Mouse (Mus musculus) hindbrain, embryonic 16.5 days (tissue): ENCODE measurements around the gene Trpm8. TPM values are rescaled to one million over a fixed set of nuclear protein-coding genes. Genes with fewer than 3 reads are reported as not detected.

Experiments used
- ATAC-seq: fragments of 200-750 bp; cut with Nextera tagmentation; 2 replicates; pipeline ENCODE4 v1.8.0; 2017; ENCODE audit warnings: moderate TSS enrichment, moderate library complexity
- H3K27ac ChIP-seq: fragments of 300-500 bp; sonication (generic); 2 replicates; pipeline ENCODE4 v1.5.1; 2014; ENCODE audit warnings: low read depth, mild to moderate bottlenecking, control low read depth, low read length, moderate library complexity
- H3K27me3 ChIP-seq: fragments of 300-500 bp; sonication (generic); replicated peaks from 2 replicates; pipeline ENCODE4 v1.6.1; 2014; ENCODE audit warnings: low read length; ENCODE audit not compliant: control insufficient read depth, insufficient read depth
- H3K36me3 ChIP-seq: fragments of 300-500 bp; sonication (generic); 2 replicates; pipeline ENCODE4 v1.6.1; 2014; ENCODE audit warnings: mild to moderate bottlenecking, low read length, moderate library complexity, mixed read lengths; ENCODE audit not compliant: control insufficient read depth, insufficient read depth
- H3K4me1 ChIP-seq: fragments of 300-500 bp; sonication (generic); 2 replicates; pipeline ENCODE4 v1.6.1; 2014; ENCODE audit warnings: low read depth, low read length; ENCODE audit not compliant: control insufficient read depth, insufficient read depth
- H3K4me2 ChIP-seq: fragments of 300-500 bp; sonication (generic); 2 replicates; pipeline ENCODE4 v1.6.1; 2014; ENCODE audit warnings: mild to moderate bottlenecking, low read length, control low read depth, moderate library complexity
- H3K4me3 ChIP-seq: fragments of 300-500 bp; sonication (generic); 2 replicates; pipeline ENCODE4 v1.5.1; 2014; ENCODE audit warnings: mild to moderate bottlenecking, low read length, control low read depth, moderate library complexity
- H3K9ac ChIP-seq: fragments of 300-500 bp; sonication (generic); 2 replicates; pipeline ENCODE4 v1.6.1; 2014; ENCODE audit warnings: low read depth, mild to moderate bottlenecking, control low read depth, low read length, moderate library complexity
- H3K9me3 ChIP-seq: fragments of 300-500 bp; sonication (generic); 2 replicates; pipeline ENCODE4 v1.6.1; 2014; ENCODE audit warnings: mild to moderate bottlenecking, low read length, moderate library complexity; ENCODE audit not compliant: control insufficient read depth
- WGBS: fragments of 180-500 bp; shearing (Covaris S2); extraction: QIAGEN DNeasy Blood & Tissue Kit; methylation state at CpG from one replicate; pipeline ENCODE4 v1.1.7; 2014; 5-methylcytosine and 5-hydroxymethylcytosine counted together
- polyA plus RNA-seq: library from polyadenylated mRNA; unstranded; fragments of >200 nt; fragmentation: Nextera tagmentation; extraction: Ambion mirVana; gene quantifications from 2 replicates; pipeline ENCODE4 v1.2.1, GENCODE M21; 2015

Gene Trpm8
- polyA plus RNA-seq, 1 experiment from 2014 or later = 0.10 TPM

DNA sequence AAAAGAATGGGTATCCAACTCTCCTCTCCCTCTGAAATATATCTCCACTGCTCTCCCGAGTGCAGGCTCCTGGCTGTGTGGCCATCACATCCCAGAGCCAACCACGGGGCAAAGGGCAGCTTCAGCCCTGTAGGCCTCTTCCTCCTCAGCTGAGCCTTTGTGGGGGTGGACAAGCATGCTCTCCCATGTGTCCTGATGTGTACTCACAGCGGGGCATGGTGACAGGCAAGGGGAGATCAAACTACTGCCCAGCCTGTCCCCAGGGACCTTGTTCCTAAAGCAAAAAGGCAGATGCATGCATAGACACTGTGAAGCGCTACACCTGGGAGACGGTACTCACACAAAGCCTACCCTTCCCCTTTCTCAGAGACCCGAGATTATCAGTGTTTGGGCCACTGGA is 17.3 kb upstream of the Trpm8 start:
- H3K9me3 ChIP-seq = peaks cover 17% of the 10 kb centered on the region
- H3K4me1 ChIP-seq = no peaks in the 10 kb centered on the region
- no peak overlapping the region for H3K27ac ChIP-seq
- peak; percentile 14; the same call in 1 of the 2 replicates for ATAC-seq
- H3K9ac ChIP-seq = no peak overlapping the region
- 82% methylated on average over 6 of the region's 6 CpGs for WGBS
- peaks cover 34% of the 10 kb centered on the region for H3K36me3 ChIP-seq
- no peaks in the 10 kb centered on the region for H3K27me3 ChIP-seq
- no peak overlapping the region for H3K4me3 ChIP-seq
- no peak overlapping the region for H3K4me2 ChIP-seq

DNA sequence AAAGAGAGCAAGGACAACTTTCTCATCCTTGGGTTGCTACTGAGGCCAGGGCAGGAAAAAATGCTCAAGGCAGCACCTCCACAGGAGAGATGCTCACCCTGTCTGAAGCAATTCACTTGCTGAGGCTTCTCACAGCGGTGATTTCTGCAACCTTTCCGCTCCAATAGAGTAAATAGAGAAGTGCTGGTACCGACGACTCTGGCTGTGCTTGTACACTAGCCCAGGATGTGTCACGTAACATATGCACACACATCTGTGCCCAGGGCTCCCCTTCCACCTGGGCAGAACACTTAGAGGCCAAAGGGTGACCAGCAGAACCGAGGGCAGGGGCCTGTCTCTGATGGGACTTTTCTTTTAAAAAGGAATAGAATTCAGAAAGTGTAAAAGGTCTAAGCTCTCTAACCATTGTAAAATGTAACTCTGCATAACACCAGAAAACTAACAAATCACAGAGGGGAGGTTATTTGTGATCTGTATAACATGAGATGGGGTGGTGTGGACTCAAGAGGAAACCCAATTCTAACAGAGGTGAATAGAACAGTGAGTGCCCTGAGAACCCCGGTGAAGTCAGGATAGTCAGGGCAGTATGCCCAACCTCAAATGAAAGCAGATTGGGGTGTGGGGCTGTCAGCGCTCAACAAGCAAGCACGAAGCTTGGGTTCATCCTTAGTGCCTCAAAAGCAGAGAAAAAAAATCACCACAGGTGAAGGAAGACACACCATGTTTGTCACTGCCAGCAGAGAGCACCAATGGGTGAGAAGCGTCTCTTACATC is 16.7 kb upstream of the Trpm8 start:
- Histone ChIP-seq H3K27ac (no peak overlapping the region), H3K4me3 (no peak overlapping the region), H3K4me2 (no peak overlapping the region), H3K9me3 (peaks cover 12% of the 10 kb centered on the region), H3K9ac (no peak overlapping the region), H3K4me1 (no peaks in the 10 kb centered on the region), H3K27me3 (no peaks in the 10 kb centered on the region), H3K36me3 (peaks cover 41% of the 10 kb centered on the region)
- no peak for ATAC-seq
- WGBS = 84% methylated on average over 10 of the region's 10 CpGs

DNA sequence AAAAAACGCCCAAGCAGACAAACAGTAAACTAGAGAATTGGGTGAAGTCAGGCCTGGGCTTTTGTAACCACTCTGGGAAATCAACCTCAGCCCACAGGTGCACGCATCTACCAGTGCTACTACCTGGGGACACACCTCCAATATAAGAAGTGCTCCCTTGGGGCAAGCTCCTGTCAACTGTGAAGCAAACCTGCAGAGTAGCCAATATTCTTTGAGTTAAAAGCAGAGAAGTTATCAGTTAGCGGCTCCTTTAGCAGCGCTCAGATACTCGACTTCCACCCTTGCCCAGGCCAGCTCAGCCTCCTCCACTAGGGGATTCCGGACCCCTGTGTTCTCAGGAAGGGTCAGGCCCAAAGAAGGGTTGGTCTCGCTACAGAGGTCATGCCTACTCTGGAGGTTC is 15.8 kb upstream of the Trpm8 start:
- Histone ChIP-seq H3K27ac (no peak overlapping the region), H3K4me1 (no peaks in the 10 kb centered on the region), H3K4me3 (no peak overlapping the region), H3K9ac (no peak overlapping the region), H3K4me2 (no peak overlapping the region), H3K9me3 (peaks cover 3% of the 10 kb centered on the region; the same call in 1 of the 2 replicates), H3K36me3 (peaks cover 50% of the 10 kb centered on the region), H3K27me3 (no peaks in the 10 kb centered on the region)
- ATAC-seq = no peak
- 86% methylated on average over 7 of the region's 7 CpGs for WGBS

DNA sequence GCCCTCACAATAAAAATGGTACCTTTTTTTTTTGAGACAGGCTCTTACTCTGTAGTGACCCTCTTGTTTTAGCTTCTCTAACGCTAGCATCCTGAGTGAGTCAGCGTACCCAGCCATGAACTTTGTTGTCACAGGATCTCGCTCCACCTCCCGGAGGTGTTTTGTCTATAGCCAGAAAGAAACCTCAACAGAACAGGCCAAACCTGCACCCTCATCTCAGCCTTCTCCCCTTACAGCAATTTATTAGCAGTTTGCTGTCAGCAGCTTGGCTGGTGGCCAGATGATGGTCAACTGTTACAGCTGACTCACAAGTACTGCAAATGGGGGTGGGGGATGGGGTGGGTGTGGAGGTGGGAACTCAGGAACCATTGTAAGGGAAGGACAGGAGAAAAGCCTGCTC is 15.2 kb upstream of the Trpm8 start:
- H3K36me3 ChIP-seq = peaks cover 56% of the 10 kb centered on the region
- H3K9ac ChIP-seq = no peak overlapping the region
- 83% methylated on average over 4 of the region's 4 CpGs for WGBS
- H3K27me3 ChIP-seq = no peaks in the 10 kb centered on the region
- 0 out of 2 replicates have a peak, but pooled peaks cover 2% of the 10 kb centered on the region for H3K9me3 ChIP-seq
- no peaks in the 10 kb centered on the region for H3K4me1 ChIP-seq
- no peak overlapping the region for H3K4me2 ChIP-seq
- H3K4me3 ChIP-seq = no peak overlapping the region
- 0 out of 2 replicates have a peak, but pooled peaks have one; percentile 2 for ATAC-seq
- no peak overlapping the region for H3K27ac ChIP-seq

DNA sequence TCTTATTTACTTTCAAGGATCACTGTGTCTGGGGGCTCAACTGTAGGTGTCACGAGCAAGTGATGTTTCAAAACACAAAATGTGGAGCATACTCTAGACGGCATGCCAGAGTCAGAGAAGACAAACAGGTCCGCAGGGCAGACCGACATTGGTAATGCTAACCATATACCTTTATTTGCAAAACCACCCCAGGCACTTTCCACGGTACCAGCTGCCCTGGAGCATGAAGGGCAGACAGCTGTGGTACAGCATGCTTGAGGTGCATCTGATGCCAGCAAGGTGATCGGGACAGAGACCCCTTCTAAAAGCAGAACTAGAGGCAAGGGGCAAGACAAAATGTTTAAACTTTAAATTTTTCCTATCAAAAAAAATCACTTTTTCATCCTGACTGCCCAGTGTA is 14.5 kb upstream of the Trpm8 start:
- H3K4me3 ChIP-seq = no peak overlapping the region
- no peak overlapping the region for H3K9ac ChIP-seq
- H3K4me2 ChIP-seq = no peak overlapping the region
- 76% methylated on average over 6 of the region's 6 CpGs for WGBS
- no peaks in the 10 kb centered on the region for H3K27me3 ChIP-seq
- peaks cover 63% of the 10 kb centered on the region for H3K36me3 ChIP-seq
- ATAC-seq = no peak
- H3K4me1 ChIP-seq = no peaks in the 10 kb centered on the region
- H3K9me3 ChIP-seq = no peaks in the 10 kb centered on the region
- H3K27ac ChIP-seq = no peak overlapping the region

DNA sequence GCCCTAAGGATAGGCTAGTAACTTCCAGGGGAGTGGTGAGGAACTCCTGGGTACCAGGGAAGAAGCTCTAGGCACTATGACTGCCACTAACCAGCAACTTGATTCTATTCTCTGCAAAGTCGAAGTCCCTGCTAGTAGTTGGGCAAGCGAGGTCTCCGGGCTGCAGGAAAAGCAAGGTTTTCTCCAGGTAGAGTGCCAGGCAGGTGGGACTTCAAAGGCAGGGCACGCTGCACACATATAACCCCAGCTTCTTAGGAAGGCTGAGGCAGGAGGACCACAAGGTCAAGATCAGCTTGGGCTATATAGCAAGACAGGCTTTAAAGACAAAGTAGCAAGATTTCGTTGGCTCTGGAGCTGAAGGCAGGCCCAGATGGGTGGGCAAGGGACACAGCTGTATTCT is 13.7 kb upstream of the Trpm8 start:
- 93% methylated on average over 5 of the region's 5 CpGs for WGBS
- Histone ChIP-seq H3K36me3 (peaks cover 71% of the 10 kb centered on the region), H3K4me2 (no peak overlapping the region), H3K27me3 (no peaks in the 10 kb centered on the region), H3K9ac (no peak overlapping the region), H3K9me3 (no peaks in the 10 kb centered on the region), H3K4me1 (no peaks in the 10 kb centered on the region), H3K4me3 (no peak overlapping the region), H3K27ac (no peak overlapping the region)
- ATAC-seq = no peak

DNA sequence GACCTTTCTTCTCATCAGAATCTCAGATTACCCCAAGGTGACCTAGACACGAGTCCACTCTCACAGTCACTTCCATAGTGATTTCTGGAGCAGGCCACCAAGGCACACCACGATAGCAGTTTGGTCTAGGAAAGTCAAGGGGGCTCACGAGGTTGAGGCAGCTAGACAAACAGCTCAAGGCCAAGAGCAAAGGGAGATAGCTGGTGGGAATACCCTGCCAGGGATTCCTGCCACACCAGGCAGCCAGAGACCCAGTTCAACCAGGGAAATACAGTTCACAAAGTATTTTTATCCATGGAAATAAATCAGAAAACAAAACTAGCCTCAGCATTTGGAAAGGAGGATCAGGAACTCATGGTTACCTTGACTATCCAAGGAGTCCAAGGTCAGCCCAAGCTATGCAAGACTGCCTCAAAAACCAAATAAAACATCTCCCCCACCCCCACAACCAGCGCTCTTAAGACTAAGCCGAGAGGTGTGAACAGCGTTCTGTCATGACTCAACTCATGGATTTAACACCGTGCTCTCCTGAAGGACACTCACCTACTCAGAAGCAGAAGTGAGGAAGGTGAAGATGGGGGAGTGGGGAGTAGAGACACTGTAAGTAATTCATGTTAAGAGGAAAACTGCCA is 13.1 kb upstream of the Trpm8 start:
- Histone ChIP-seq H3K4me1 (no peaks in the 10 kb centered on the region), H3K36me3 (peaks cover 77% of the 10 kb centered on the region), H3K9me3 (no peaks in the 10 kb centered on the region), H3K4me2 (no peak overlapping the region), H3K9ac (no peak overlapping the region), H3K27ac (no peak overlapping the region), H3K27me3 (no peaks in the 10 kb centered on the region), H3K4me3 (no peak overlapping the region)
- no peak for ATAC-seq
- 92% methylated on average over 7 of the region's 7 CpGs for WGBS

DNA sequence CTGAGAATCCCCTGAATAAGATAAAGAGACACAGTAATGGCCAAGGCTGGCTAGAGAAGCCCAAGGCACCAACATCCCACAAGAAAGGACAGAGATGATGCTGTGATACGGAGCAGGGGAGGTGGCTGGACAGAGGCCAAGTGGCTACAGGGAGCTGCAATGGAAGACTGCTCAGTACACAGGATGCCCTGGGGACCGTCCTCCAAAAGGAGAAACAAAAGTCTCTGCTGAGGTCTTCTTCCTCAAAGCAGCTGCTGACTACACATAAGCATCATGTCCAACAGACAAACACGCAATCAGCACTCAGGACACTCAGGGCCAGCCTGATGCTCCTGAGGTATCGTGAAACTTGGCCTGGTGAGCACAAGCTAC is 12.6 kb upstream of the Trpm8 start:
- ATAC-seq = no peak
- H3K4me1 ChIP-seq = no peaks in the 10 kb centered on the region
- H3K4me2 ChIP-seq = no peak overlapping the region
- H3K27me3 ChIP-seq = no peaks in the 10 kb centered on the region
- peaks cover 82% of the 10 kb centered on the region for H3K36me3 ChIP-seq
- H3K4me3 ChIP-seq = no peak overlapping the region
- H3K27ac ChIP-seq = no peak overlapping the region
- no peaks in the 10 kb centered on the region for H3K9me3 ChIP-seq
- H3K9ac ChIP-seq = no peak overlapping the region
- 77% methylated on average over 4 of the region's 4 CpGs for WGBS

DNA sequence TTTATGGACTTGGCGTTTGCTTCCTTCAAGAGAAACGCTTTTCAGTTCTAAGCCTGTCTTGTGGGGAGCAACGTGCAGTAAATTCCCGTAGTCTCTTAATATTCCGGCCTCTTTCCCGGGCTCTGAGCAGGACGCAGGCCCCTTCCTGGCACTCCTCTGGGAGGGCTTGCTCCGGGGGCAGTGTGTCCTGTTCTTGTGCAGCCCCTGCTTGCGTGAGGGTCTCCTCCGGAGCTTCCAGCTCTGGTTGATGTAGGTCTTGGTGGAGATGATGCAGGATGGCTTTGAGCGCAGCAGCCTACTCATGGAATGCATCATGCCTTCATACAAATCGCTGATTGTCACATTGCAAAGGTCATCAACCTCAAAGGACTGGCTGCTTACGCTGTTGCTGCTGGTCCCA is 11.3 kb upstream of the Trpm8 start:
- Histone ChIP-seq H3K9ac (no peak overlapping the region), H3K27me3 (no peaks in the 10 kb centered on the region), H3K4me3 (no peak overlapping the region), H3K36me3 (peaks cover 84% of the 10 kb centered on the region), H3K4me1 (no peaks in the 10 kb centered on the region), H3K4me2 (no peak overlapping the region), H3K9me3 (no peaks in the 10 kb centered on the region), H3K27ac (no peak overlapping the region)
- 90% methylated on average over 13 of the region's 13 CpGs for WGBS
- ATAC-seq = no peak
